Mouse (Mus musculus) cerebellum, adult 9-11 months (tissue): ENCODE data around the gene Cdkn2b.

Experiments
- DNase-seq: peaks from one replicate; pipeline ENCODE4 v3.0.0; 2022

Gene Cdkn2b

DNA sequence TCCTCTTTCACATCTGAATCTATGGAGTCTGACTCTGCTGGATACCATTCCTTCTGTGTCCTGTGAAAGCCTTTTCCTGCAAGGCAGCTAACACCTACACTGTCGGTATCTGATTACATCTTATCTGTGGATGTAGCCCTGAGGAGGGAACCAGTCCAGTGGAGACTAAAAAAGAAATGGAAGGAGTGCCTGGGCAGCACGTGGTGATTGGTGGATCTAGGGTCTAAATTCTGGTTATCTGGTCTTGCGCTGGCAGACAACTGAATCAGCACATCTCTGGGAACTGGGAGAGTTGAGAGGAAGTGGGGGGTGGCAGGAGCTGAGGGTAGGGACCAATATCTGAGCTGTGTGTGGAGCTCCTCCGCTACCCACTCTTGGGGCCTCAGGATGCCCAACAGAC, 21.8 kb downstream of the Cdkn2b start:
- no peak for DNase-seq

DNA sequence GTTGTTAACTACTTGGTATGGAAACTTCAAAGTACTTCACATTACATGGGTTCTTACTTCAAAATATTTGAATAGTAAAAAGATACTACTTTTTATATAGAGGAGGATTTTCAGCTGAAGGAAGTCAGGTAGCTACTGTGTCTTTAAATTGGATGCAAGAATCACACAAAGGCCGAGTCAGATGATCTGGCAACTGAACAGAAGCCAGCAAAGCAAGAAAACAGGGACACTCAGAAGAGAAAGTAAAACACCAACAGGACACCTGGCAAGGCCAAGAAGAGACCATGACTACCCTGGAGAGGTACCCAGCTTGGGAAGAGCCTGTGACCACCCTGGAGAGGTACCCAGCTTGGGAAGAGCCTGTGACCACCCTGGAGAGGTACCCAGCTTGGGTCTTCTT, 24.3 kb downstream of the Cdkn2b start:
- no peak for DNase-seq

DNA sequence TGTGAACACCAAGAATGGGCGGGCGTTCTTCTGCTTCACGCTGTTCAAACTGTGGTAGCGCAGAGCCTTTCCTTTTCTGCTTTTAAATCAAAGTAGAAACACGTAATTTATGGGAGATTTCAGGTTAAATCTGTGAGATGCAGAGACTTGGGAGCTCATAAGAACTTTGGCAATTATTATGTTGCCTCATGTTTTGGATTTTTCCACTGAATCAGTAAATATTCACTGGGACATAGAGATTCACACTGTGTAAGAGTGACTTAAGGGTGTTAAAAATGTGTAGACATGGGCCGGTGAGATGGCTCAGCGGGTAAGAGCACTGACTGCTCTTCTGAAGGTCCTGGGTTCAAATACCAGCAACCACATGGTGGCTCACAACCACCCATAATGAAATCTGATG, 25.2 kb downstream of the Cdkn2b start:
- no peak for DNase-seq

DNA sequence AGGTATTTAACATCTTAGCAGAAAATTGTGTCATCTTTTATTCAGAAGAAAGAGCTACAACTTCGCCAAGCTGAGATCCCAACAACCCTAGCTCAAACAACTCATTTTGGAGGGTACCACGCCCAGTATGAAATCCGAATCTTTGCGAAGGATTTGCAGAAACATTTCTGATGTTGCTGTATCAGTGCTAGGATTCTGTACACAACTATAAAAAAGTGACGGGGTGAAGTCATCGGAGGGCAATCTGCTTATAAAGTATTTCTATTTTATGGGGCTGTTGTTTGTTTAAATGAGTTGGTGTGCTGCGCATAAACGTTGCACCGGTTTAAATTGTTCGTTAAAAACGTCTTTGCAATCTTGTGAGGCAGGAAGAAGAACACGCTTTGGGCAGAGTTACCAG, 28.2 kb downstream of the Cdkn2b start:
- DNase-seq = no peak

DNA sequence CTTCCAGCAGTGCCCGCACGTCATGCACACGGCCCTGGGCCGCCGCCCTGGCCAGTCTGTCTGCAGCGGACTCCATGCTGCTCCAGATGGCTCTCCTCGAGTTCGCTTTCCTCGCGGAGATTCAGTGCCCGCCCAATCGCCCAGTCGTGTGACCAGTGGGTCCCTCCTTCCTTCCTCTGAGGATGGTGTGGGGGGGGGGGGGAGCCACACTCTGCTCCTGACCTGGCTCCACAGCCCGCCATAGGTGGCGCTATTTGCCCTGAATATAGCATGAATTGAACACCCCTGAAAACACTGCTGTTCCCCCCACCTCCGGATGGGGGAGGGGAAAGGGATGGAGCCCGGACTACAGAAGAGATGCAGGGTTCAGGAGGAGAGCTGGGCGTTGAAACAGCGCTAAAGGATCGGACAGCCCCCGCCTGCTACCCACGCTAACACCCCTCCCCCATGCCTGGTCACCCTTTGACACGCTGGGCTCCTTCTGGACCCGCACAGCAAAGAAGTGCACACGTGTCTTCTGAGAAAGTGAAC, 28.7 kb downstream of the Cdkn2b start:
- DNase-seq = no peak

DNA sequence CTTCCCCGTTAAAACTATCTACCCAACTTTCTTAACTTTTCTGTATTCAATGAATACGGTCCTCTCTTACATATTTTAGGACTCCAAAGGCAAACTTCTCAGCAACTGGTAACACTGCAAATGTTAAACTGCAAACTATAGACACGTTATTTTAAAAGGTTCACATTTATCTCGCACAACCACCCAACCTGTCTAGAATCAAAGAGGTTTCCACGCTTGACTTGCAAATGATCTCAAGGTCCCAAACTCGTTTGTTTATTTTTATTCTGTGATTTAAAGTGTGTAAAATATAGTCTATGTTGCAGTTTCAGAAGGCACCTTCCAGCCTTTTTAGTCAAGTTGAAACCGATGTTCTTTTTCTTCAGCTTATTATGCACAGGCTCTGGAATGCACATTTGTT, 29.6 kb downstream of the Cdkn2b start:
- no peak for DNase-seq

DNA sequence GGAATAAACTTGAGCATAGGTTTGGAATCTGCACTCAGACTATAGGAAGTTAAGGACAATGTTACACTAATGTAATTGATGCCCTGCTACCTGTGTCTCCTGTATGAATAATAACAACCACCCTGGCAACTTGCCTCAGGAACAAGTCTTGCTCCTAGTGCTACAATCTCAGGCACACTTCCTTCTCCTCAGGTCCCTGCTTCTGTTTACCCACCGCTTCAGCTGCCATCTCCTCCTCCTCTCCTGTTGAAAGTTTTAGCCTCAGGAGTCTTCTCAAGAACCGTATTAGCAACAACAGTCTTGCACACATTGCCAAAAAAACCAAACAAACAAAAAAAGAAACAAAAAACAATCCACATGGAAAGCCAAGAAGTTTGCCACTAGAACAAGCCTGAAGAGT, 31.2 kb downstream of the Cdkn2b start:
- DNase-seq = no peak

DNA sequence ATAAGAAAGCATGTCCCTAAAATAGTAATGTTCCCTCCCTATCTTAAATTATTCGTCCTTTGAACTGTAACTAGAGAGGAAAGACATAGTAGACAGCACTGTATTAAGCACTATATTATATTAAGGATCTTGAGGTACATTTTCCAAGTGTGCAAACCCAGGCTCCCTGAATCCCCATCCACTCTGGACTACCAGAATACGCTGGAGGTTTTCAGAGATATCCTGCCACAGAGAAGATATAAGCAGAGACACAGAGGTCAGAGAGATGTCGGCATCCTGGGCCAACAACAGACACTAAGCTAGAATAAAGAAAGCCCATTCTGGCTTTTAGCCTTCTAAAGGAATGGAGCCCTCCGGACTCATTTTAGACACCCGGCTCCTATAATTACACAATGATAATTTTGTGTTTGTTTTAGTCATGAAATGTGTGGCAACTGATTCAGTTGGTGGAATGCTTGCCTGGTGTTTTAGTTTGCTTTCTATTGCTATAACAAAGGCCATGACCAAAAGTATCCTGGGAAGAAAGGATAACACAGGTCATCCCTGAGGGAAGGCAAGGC, 33.4 kb downstream of the Cdkn2b start:
- DNase-seq = no peak

DNA sequence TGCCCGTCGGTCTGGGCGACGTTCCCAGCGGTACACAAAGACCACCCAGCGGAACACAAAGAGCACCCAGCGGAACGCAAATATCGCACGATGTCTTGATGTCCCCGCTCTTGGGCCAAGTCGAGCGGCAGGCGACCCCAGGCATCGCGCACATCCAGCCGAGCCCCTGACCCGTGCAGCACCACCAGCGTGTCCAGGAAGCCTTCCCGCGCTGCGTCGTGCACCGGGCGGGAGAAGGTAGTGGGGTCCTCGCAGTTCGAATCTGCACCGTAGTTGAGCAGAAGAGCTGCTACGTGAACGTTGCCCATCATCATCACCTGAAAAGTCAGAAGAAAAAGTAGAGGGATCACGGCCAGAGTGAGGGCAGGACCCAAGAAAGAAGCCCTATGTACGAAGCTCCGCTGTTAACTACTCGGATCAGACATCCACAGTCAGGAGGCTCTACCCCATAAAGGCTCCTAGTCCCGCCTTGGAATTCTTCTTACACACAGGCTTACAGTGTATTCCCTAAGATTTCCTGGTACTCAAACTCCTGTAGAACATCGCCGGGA, 34.1 kb downstream of the Cdkn2b start:
- DNase-seq = no peak

DNA sequence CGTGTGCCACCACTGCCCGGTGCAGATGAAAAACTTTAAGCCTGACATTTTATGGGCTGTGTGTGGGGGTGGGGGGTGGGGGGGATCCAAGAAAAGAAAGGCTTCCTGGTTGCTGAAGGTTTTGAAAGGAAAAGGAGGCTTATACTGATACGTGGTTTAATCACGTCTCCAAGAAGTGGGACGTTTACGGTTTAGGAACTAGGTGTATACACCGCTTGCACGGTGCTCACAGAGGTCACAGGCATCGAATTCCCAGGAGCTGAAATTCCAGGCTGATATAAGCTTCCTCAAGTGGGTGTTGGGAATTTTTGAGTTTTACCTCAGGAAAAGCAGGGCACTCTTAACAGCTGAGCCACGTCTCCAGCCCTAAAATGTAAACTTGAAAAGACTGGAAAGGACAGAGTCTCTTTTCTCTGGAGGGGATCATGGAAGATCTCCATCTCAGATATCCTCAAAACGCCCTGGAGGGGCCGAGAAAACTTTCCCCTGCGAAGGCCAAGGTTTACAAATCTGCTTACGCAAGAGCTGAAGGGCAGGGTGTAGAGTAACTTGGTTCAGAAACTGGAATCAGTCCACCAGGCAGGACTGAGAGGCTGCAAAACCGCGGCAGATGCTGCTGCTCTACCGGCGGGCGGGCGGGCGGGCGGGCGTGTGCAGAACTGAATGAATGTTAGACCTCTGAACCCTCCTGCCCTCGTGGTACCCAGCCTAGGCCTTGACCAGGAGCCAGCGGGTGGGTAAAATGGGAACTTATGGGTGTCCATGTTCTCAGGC, 34.8 kb downstream of the Cdkn2b start:
- DNase-seq = no peak

DNA sequence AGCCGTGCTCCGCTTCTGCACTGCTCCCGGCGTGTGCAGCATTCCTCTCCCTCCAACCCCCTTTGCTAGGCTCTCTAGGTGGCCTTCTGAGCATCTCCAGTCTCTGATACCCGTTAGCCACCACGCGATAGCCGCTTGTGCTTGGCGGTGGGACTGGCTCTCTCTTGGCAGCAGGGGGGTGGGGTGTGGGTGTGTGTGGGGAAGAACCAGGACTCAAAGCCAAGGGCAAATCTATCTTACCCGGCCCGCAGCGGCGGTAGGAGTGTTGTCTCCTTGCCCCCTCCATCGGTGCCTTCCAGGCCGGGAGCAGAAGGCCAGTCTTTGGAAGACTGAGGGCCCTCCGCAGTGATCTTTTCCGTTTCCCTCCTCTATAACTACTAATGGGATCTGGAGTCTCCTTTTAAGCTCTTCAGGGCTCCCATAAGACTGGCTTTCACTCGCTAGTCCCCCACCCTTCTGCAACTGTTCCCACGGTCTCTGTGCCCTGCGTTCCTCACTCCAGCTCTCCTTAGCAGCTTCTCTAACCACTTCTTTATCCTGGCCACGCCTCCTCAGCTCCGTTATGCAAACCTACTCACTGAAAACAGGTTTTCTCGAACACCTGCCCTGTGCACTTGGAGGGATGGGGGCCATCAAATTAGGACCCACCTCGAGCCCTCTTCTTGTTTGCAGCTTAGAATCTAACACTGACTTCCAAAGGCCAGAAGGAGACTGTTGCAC, 35.9 kb downstream of the Cdkn2b start:
- DNase-seq = no peak

DNA sequence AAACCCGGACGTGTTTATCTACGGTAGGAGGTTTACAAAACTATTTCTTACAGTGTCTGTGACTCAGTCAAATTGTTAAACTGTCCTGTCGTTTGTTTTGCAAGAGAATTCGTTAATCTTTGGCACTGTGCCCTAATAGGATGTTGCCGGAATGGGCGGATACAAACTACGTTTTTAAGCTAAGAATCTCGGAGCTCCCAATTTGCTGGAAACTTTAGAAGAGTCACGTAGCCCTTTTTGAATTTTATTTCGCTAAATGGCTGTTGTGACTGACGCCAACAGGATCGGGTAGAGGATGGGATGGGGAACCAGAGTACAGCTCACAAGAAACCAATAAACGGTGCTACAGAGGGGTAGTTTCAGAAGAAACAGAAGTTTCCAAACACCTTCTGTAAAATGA, 36.8 kb downstream of the Cdkn2b start:
- DNase-seq = no peak

DNA sequence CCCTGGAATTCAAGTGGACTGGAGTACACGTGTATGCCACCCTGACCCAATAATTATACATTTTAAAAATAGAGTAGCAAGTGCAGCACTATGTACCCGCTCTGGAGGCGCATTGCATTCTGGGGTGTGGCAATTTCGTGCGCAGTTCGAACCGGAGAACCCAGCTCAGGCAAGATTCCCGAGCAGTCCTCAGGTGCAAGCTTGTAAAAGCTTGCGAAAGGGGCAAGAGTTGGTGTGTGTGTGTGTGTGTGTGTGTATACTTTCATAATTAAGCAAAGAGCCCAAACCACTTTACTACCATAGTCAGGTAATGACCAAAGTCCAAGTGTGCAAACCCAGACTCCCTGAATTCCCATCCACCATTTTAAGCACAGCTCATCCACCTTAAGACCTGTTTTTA, 37.3 kb downstream of the Cdkn2b start:
- DNase-seq = no peak

DNA sequence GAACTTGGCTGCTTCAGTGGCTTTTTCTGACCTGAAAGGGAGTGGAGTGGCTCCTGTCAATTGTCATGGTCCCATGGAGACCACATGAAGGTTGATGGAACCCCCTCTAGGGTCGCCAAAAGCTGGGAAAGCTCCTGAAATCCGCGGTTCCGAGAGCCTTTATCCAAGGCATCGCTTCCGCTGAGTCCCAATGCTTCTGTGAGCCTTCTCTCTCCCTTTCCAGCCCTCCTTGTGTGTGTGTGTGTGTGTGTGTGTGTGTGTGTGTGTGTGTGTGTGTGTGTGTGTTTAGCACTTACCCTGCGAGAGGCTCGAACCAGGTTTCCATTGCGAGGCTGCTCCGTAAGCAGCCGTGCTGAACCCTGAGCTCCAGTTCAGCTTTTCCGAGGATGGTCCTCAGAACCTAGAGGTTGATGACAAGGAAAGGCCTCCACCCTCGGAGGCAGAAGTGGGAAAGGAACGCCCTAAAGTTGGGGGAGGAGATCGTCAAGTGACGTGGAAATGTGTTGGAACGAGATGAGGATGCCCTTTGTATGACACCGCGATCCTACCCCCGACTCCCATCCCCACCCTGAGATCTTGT, 37.8 kb downstream of the Cdkn2b start:
- no peak for DNase-seq

DNA sequence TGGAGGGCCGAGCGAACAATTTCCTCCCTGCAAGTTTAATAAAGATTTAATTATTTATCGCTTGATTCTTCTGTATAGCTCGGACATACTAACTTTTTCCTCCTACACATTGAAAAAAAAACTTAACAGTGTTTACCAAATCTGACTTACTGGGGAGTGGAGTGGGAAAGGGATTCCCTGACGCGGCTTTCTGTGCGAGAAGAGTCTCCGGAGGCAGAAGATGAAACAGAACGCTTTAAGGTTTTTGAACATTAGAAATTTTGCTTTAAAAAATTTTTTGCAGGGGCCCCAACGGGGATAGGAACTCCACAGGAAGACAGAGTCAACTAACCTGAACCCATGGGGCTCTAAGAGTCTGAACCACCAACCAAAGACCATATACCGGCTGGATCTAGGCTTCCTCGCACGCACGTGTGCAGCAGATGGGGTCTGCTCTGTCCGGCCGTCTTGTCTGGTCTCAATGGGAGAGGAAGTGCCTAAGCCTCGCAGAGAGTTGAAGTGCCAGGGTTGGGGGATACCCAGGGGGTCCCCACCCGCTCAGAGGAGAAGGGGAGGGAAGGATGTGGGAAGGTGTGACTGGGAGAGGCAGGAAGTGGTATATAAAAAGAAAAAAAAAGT, 38.6 kb downstream of the Cdkn2b start:
- DNase-seq = no peak

DNA sequence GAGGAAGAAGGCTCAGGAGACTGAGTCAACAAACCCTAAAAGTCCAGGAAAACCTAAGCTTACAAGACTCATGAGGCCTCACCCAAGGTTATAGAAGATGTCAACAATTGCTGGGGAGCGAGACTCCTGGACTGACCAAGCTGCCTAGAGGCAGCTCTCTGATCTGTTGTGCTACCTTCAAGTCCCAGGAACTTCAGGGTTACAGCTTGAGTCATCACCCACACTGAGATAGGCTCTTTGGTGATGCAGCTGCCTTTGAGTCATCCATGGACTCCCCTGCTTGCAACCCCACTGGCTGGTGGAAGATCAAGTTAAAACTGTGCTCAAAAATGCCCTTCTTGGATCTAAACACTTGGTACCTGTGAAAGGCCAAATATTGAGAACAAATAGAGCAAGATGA, 53.1 kb downstream of the Cdkn2b start:
- DNase-seq = no peak
